Mouse (Mus musculus) cerebellum, adult (tissue): Measurements from ENCODE around the gene Panx2.
A peak's percentile ranks its signal among the peaks of the same experiment; 100 is the strongest.

Source experiments
- ATAC-seq: cut with Nextera tagmentation; 2 replicates; pipeline ENCODE4 v1.9.2; 2017; ENCODE audit warnings: mild to moderate bottlenecking, moderate library complexity, mixed read lengths; ENCODE audit not compliant: insufficient number of reproducible peaks, low FRiP score, low TSS enrichment

Gene Panx2

DNA sequence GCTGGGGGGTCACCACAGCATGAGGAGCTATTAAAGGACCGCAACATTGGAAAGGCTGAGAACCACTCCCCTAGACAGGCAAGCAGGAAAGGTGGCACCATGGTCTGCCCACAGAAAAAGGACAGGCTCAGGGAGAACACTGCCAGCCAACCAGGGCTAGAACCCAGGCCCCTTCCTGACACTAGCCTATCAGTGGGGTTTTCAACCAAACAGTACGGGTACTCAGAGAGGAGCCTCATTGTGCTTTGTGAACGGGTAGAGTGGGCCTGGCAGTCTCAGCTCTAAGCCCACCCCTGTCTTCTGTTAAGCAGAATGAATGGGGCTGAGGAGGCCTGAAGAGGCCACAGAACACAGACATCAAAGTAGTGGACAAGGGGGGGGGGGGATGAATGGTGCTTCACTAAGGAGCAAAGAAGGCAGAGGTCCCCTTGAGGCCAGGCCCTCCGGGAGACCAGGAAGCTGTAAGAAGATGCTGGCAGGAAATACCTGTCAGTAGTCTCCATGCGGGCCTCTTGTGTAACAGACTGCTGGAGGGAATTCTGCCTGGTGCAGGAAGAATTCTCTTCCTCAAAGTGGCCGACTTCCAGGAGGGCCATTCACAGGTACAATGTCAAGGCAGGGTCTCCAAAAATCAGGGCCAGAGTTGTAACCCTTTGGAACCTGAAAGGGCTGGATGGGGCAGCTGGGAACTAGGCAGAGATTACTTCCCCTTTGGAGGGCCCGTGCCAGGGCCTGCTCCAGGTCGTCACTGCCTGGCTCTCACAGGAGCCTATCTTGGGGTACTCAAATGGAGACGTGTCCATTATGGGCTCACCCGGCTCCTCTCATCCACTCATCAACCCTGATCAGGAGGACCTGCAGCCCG lies 15.3 kb downstream of the Panx2 start, which contains the start of gene Trabd:
Gene Trabd, plus strand, starts transcription at position 512 of the 865 bp plus-strand sequence.
- ATAC-seq: peak; percentile 5; the same call in 1 of the 2 replicates

- peak; percentile 51 for ATAC-seq
Measured at GRCm38 (mm10) chr15:89075478-89076147, 16.1 kb downstream of the Panx2 start.

- ATAC-seq: peak; percentile 19; the same call in 1 of the 2 replicates
Measured at GRCm38 (mm10) chr15:89076156-89076731, 16.7 kb downstream of the Panx2 start.

DNA sequence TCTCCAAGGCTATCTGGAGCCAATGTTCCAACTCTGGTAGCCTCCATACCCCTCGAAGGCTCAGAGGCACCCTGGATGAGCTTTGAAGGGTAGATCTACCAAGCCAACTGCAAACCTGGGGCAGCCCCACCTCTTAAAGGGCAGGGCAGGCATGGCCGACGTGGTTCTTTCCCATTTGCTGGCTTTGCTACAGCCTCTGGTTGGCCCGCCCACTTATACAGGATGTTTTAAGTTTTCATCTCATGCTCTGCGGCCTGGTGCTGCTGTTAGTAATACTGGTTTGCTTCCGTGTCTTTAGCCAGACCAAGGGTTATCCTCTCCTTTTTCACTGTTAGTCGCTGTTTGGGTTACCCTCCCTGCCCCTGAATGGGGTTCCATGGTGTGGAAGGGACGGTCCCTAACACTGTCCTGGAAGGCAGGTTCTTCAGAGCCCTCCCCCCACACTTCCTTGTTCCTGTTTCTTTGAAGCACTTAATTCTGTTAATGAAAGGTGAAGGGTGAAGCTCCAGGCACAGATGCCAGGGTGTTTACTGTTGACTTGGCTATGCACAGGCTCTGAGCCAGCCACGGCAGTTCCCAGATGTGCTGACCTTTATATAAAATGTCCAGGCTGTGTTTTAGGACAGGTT lies 18.8 kb downstream of the Panx2 start:
- ATAC-seq: no peak

DNA sequence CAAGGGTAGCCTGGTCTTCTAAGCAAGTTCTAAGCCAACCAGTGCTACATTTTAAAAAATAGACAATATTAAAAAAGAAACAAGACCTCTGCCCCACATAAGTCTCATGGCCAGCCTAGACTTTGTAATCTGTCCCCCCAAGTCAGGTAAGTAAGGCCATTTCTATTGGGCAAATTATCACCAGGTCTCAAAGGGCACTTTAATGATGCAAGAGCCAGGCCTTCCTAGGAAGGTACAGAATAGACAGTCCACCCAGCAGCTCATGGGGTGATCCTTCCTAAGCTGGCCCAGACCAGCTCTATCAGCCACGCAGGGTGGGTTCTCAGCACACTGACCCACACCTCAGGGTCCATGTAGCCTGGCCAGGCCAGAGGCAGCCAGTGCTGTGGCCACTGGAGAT lies 24.4 kb downstream of the Panx2 start:
- no peak for ATAC-seq

DNA sequence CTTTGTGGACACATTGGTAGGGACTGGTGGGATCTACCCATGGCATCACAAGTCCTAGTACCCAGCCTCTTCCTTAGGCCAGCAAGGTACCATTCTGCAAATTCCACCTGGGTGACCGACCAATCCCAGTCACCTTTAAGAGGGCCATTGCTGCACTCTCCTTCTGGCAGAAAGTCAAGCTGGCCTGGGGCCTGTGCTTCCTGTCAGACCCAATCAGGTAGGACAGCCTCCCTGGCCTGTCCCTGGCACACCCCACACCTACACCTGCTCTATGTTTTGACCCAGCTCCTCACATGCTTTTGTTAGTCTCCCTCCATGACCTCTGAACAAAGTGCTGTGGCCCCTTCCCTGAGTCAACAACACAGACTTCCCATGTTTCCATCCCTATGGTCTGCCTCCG lies 25.3 kb downstream of the Panx2 start:
- ATAC-seq: no peak

DNA sequence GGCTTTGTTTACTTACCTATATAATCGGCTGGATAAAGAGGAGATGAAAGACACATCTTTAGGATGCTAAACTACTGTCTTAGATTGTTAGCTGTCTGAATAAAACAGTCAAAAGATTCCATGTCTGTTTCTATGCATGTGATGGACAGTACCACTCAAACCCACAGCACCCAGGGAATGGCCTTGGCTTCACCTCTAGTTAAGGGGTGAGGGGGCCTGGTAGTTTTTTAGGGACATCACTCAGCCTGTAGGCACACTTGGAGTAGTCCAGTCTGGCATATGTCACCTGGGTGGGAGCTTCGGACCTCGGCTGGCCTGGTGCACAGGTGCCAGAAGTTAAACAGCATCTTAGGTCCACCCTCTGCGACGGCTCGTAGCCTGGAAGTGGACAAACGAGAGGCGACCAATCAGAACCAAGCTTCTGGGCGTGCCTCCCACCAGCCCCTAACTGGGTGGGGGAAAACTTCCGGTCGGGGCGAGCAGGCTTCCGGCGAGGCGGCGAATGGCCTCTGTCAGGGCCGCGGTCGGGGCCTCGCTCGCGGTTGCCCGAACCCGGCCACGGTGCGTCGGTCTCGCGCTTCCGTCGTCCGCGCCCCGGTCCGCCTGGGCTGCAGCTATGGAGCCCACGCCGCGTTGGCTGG lies 29.2 kb downstream of the Panx2 start, which contains the start of gene Selenoo:
Gene Selenoo, plus strand, starts transcription at position 478 of the 641 bp plus-strand sequence.
- peak; percentile 90 for ATAC-seq

GRCm38 (mm10) chr15:89089248-89090051 lies 29.9 kb downstream of the Panx2 start:
- peak; percentile 53; the same call in 1 of the 2 replicates for ATAC-seq

- ATAC-seq: no peak
Measured at GRCm38 (mm10) chr15:89090662-89091061, 31.1 kb downstream of the Panx2 start.

GRCm38 (mm10) chr15:89092181-89092580 lies 32.6 kb downstream of the Panx2 start:
- ATAC-seq: no peak

DNA sequence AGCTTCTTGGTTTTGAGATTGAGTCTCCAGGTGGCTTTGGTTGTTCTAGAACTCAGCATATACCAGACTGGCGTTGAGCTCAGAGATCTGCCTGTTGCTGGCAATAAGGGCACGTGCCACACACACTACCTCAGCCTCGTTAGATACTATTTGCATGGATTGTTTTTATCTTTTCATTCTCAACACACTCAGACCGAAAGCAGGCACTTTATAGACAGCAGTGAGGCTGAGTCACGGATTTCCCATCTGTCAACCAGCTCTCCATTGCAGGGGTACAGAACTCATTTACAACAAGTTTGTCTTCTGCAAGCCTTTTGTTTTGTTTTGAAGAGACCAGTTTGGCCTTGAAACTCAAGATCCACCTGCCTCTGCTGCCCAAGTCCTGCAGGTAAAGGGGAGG lies 37.9 kb downstream of the Panx2 start:
- ATAC-seq: no peak

DNA sequence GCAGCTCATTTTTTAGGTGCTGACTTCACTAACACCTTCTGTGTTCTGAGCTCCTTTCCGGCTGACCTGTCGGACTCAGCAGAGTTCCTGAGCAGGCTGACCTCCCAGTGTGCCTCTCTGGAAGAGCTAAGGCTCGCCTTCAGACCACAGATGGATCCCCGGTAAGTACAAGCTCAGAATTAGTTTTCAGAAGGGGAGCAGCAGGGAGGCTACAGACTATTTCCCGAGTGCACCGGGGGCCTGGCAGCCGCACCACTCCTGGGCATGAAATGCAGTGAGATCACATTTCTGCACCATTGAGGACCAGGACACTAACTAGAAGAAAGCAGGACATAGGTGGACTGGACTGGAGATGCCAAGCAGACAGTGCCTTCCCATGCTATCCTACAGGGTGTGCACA lies 39.1 kb downstream of the Panx2 start:
- peak; percentile 43 for ATAC-seq

GRCm38 (mm10) chr15:89100823-89101222 lies 41.3 kb downstream of the Panx2 start:
- ATAC-seq: no peak

DNA sequence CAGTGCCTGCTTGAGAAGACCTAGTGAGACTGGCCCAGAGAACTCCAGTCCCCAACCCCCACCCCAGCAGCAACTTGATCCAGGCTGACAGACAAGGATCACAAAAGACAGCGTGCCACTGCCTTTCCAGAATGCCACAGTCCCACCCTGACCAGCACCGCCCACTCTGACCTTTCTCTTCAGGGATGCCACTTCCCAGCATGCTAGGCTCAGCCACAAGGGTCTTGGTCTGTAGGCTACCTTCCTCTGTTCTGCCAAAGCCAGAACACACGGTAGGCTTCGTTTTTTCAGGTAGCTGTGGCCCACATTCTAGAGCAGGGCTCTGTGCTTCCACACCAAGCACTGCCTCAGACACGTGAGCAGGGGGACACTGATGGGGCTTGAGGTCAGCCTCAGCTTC lies 43.1 kb downstream of the Panx2 start:
- ATAC-seq: no peak

DNA sequence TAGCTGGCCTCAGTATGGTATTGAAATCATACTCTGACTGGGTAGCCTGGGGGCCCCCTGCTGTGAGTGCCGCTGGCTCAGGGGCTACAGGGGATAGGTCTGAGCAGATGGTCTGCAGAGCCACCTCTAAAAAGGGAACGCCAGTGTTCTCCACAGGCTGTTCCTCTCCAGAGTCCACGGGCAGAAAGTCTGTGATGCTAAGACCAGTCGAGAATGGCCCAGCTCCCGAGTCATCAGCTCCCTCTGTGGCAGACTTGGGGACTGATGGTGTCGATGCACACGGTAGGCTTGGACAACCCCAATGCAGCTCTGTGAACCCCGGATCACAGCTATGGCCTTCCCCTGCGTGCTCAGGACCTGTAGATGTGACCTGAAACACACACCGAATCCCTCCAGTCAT lies 44.4 kb downstream of the Panx2 start:
- ATAC-seq: peak; percentile 28; the same call in 1 of the 2 replicates

- ATAC-seq: peak; percentile 67
Measured at GRCm38 (mm10) chr15:89104425-89104824, 44.9 kb downstream of the Panx2 start.

DNA sequence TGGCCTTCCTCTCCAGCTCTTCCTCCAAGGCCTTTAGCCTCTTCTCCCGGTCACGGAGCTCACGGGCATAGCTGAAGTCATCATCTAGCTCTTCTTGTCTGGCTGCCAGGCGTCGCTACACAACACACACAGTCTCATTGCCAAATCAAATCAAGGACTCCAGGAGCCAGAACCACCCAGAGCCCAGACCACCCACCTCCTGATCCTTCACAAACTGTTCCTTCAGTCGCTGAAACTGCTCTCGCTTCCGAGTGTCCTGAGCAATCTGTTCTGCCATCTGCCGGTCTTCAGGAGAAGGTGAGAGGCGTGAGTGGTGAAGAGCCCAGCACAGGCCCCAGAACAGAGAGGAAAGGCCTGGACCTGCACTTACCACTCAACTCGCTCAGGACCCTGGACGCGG lies 46.5 kb downstream of the Panx2 start:
- ATAC-seq: peak; percentile 59

DNA sequence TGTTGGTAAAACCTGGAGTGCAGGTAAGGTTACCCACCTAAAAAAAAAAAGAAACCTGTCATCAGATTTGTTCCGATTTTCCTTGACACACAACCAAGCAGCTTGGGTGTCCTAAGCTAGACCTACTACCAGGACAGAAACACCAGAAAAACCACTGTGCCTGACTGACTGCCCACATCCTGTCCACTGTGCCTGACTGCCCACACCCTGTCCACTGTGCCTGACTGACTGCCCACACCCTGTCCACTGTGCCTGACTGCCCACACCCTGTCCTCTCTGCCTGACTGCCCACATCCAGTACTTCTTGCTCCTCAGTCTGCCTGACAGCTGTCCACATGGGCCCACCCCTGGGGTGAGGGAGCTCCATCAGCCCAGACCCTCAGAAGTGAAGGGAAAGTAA lies 47.4 kb downstream of the Panx2 start:
- no peak for ATAC-seq

DNA sequence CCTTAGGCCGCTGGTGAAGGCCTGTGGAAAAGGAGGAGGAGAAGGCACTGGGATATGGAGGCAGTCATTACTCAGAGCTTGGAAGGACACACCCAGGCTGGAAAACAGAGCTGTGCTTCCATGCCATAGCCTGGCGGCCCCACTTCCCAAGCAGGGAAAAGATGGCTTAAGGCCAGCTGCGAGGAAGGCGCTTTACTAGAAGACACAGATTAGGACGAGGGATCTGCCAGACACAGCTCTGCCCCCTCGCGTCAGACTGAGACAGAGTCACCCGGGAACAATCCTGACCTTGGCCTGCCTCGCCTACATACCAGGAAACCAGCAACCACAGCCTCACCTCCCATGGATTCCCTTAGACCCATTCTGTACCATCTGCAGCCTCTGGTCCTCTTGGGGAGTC lies 50.6 kb downstream of the Panx2 start:
- peak; percentile 23; the same call in 1 of the 2 replicates for ATAC-seq
